20 mouse cellular contexts compared by ENCODE assay signal in genomic region chr2:50087761-50088160, GRCm38 (mm10). TPM values are rescaled to one million over a fixed set of nuclear protein-coding genes. Genes with fewer than 3 reads are reported as not detected.
"Had no signal": no experiment of that assay in that cellular context is flagged by ENCODE, and none has a peak within 500 bp of the region (broad histone marks: within the 10 kb centered on the region; RNA-seq: fewer than 3 reads in every experiment).

No protein-coding gene starts in this region.

- H3K36me3 ChIP-seq: lung, embryonic 15.5 days; midbrain, embryonic 13.5 days; midbrain, embryonic 15.5 days; neural tube, embryonic 12.5 days; stomach, embryonic 15.5 days had no signal

- H3K9ac ChIP-seq: lung, embryonic 15.5 days; midbrain, embryonic 13.5 days; midbrain, embryonic 15.5 days; neural tube, embryonic 12.5 days; stomach, embryonic 15.5 days had no signal

- H3K27ac ChIP-seq: lung, embryonic 15.5 days; macrophage; midbrain, embryonic 13.5 days; midbrain, embryonic 15.5 days; neural tube, embryonic 12.5 days; stomach, embryonic 15.5 days; stomach, postnatal 0 days had no signal

- H3K4me1 ChIP-seq: lung, embryonic 15.5 days; midbrain, embryonic 13.5 days; midbrain, embryonic 15.5 days; neural tube, embryonic 12.5 days had no signal

- H3K9me3 ChIP-seq: lung, embryonic 15.5 days; midbrain, embryonic 13.5 days; midbrain, embryonic 15.5 days; neural tube, embryonic 12.5 days; stomach, embryonic 15.5 days had no signal

- H3K4me3 ChIP-seq: lung, embryonic 15.5 days; megakaryocyte, embryonic 14.5 days; midbrain, embryonic 13.5 days; midbrain, embryonic 15.5 days; neural tube, embryonic 12.5 days; stomach, embryonic 15.5 days had no signal

- H3K27me3 ChIP-seq: lung, embryonic 15.5 days; megakaryocyte, embryonic 14.5 days; midbrain, embryonic 13.5 days; midbrain, embryonic 15.5 days; neural tube, embryonic 12.5 days; stomach, embryonic 15.5 days had no signal

- DNase-seq: lung, adult 2 months; lung, postnatal 14 days; lung, postnatal 36 days; right cerebral cortex, postnatal 14 days; thymus, adult 2 months; thymus, postnatal 25 days; thymus, postnatal 4 days had no signal

- H3K4me2 ChIP-seq: lung, embryonic 15.5 days; midbrain, embryonic 11.5 days; midbrain, embryonic 13.5 days; midbrain, embryonic 15.5 days; neural tube, embryonic 12.5 days; stomach, embryonic 15.5 days had no signal

- ATAC-seq: lung, postnatal 0 days; midbrain, embryonic 13.5 days; midbrain, embryonic 15.5 days had no signal

RNA-seq across cellular contexts. Expression of gene Lypd6, which starts 21.5 kb away (rescaled TPM):
- total RNA-seq: megakaryocyte progenitor cell, adult 5-6 weeks; monocyte, adult 5-6 weeks; neutrophil, adult 5-6 weeks had no signal
- polyA plus RNA-seq: macrophage had no signal
